Mouse (Mus musculus) MEL (cell line): ENCODE measurements around the gene Mdk. TPM values are rescaled to one million over a fixed set of nuclear protein-coding genes. Genes with fewer than 3 reads are reported as not detected.

Experiments
- DNase-seq: peaks from one replicate; pipeline ENCODE4 v3.0.0; 2011; ENCODE audit warnings: low read depth, low spot score
- H3K27ac ChIP-seq: 2 replicates; pipeline ENCODE4 v1.5.1; 2012; ENCODE audit warnings: low read depth, mild to moderate bottlenecking, control low read depth, low read length, moderate library complexity; ENCODE audit not compliant: control insufficient read depth
- H3K27me3 ChIP-seq, 2 experiments: fragments of 150-350 bp in 1 of 2; sonication (generic) in 1 of 2; 2 replicates each; pipeline ENCODE4 v1.6.1; 2012; ENCODE audit warnings: low read length in 2 of 2, mild to moderate bottlenecking in 2 of 2, improper control_type of control experiment in 1 of 2, moderate library complexity in 1 of 2; ENCODE audit not compliant: insufficient read depth in 2 of 2, control insufficient read depth in 1 of 2
- H3K36me3 ChIP-seq, 2 experiments: 2 replicates each; pipeline ENCODE4 v1.6.1; 2012 to 2014; ENCODE audit warnings: low read length in 2 of 2, improper control_type of control experiment in 1 of 2, inconsistent platforms in 1 of 2, mild to moderate bottlenecking in 1 of 2; ENCODE audit not compliant: insufficient read depth in 2 of 2, control insufficient read depth in 1 of 2
- H3K4me1 ChIP-seq, 2 experiments: fragments of 150-350 bp in 1 of 2; sonication (generic) in 1 of 2; 2 replicates each; pipeline ENCODE4 v1.6.1; 2012; ENCODE audit warnings: low read length in 2 of 2, improper control_type of control experiment in 1 of 2, mild to moderate bottlenecking in 1 of 2; ENCODE audit not compliant: insufficient read depth in 2 of 2, control insufficient read depth in 1 of 2
- H3K4me3 ChIP-seq, 2 experiments: fragments of 150-350 bp in 1 of 2; sonication (generic) in 1 of 2; 2 replicates each; pipeline ENCODE4 v1.5.1; 2012; ENCODE audit warnings: low read depth in 2 of 2, low read length in 2 of 2, mild to moderate bottlenecking in 2 of 2, moderate library complexity in 2 of 2, control low read depth in 1 of 2, improper control_type of control experiment in 1 of 2; ENCODE audit not compliant: control insufficient read depth in 1 of 2, insufficient read depth in 1 of 2
- H3K79me2 ChIP-seq: 2 replicates; pipeline ENCODE4 v1.6.1; 2012; ENCODE audit warnings: mild to moderate bottlenecking, low read length, moderate library complexity; ENCODE audit not compliant: control insufficient read depth, poor library complexity, insufficient read depth
- H3K9ac ChIP-seq: 2 replicates; pipeline ENCODE4 v1.6.1; 2012; ENCODE audit warnings: low read depth, mild to moderate bottlenecking, control low read depth, low read length, moderate library complexity; ENCODE audit not compliant: control insufficient read depth, poor library complexity, severe bottlenecking
- H3K9me3 ChIP-seq: fragments of 150-350 bp; sonication (generic); replicated peaks from 2 replicates; pipeline ENCODE4 v1.6.1; 2012; ENCODE audit warnings: mild to moderate bottlenecking, low read length, improper control_type of control experiment, moderate library complexity; ENCODE audit not compliant: insufficient read depth
- BHLHE40 ChIP-seq: IDR thresholded peaks from 2 replicates; pipeline ENCODE4 v1.6.1; 2012; ENCODE audit warnings: low read depth, mild to moderate bottlenecking, inconsistent platforms, low read length, improper control_type of control experiment, borderline replicate concordance
- CHD2 ChIP-seq: IDR thresholded peaks from 2 replicates; pipeline ENCODE4 v1.6.1; 2011; ENCODE audit warnings: low read length, improper control_type of control experiment
- E2F4 ChIP-seq: IDR thresholded peaks from 2 replicates; pipeline ENCODE4 v1.6.1; 2011; ENCODE audit warnings: low read depth, low read length, improper control_type of control experiment, borderline replicate concordance
- EP300 ChIP-seq, 2 experiments: IDR thresholded peaks; 2 replicates each; pipeline ENCODE4 v1.6.1; 2011; ENCODE audit warnings: improper control_type of control experiment in 2 of 2, low read length in 2 of 2, low read depth in 1 of 2, mild to moderate bottlenecking in 1 of 2
- ETS1 ChIP-seq: IDR thresholded peaks from 2 replicates; pipeline ENCODE4 v1.6.1; 2012; ENCODE audit warnings: low read depth, mild to moderate bottlenecking, inconsistent platforms, low read length, improper control_type of control experiment, moderate library complexity
- GATA1 ChIP-seq: IDR thresholded peaks from 2 replicates; pipeline ENCODE4 v1.6.1; 2011; ENCODE audit warnings: low read depth, low read length, improper control_type of control experiment
- HCFC1 ChIP-seq: IDR thresholded peaks from 2 replicates; pipeline ENCODE4 v1.6.1; 2012; ENCODE audit warnings: low read depth, mild to moderate bottlenecking, inconsistent platforms, low read length, improper control_type of control experiment, moderate library complexity
- MAFK ChIP-seq: IDR thresholded peaks from 2 replicates; pipeline ENCODE4 v1.6.1; 2011; ENCODE audit warnings: low read depth, mild to moderate bottlenecking, low read length, improper control_type of control experiment, borderline replicate concordance
- MAX ChIP-seq: IDR thresholded peaks from 2 replicates; pipeline ENCODE4 v1.6.1; 2011; ENCODE audit warnings: low read length, improper control_type of control experiment
- MAZ ChIP-seq: IDR thresholded peaks from 2 replicates; pipeline ENCODE4 v1.6.1; 2012; ENCODE audit warnings: low read depth, mild to moderate bottlenecking, inconsistent platforms, low read length, improper control_type of control experiment
- MEF2A ChIP-seq: IDR thresholded peaks from 2 replicates; pipeline ENCODE4 v1.6.1; 2014; ENCODE audit warnings: low read depth, mild to moderate bottlenecking, inconsistent platforms, low read length, improper control_type of control experiment; ENCODE audit not compliant: poor library complexity, insufficient replicate concordance, severe bottlenecking; ENCODE audit errors: extremely low read depth
- MXI1 ChIP-seq: IDR thresholded peaks from 2 replicates; pipeline ENCODE4 v1.6.1; 2011; ENCODE audit warnings: mild to moderate bottlenecking, low read depth, low read length, improper control_type of control experiment
- MYC ChIP-seq: IDR thresholded peaks from 2 replicates; pipeline ENCODE4 v1.6.1; 2011; ENCODE audit warnings: low read depth, mild to moderate bottlenecking, low read length, improper control_type of control experiment, moderate library complexity
- NELFE ChIP-seq: IDR thresholded peaks from 2 replicates; pipeline ENCODE4 v1.6.1; 2011; ENCODE audit warnings: low read depth, low read length, improper control_type of control experiment
- NRF1 ChIP-seq: IDR thresholded peaks from 2 replicates; pipeline ENCODE4 v1.6.1; 2014; ENCODE audit warnings: low read depth, mild to moderate bottlenecking, inconsistent platforms, low read length, improper control_type of control experiment, moderate library complexity; ENCODE audit not compliant: poor library complexity, insufficient read depth, severe bottlenecking
- POLR2A ChIP-seq, 2 experiments: IDR thresholded peaks; 2 replicates each; pipeline ENCODE4 v1.6.1; 2011 to 2012; ENCODE audit warnings: low read length in 2 of 2, mild to moderate bottlenecking in 2 of 2, control low read depth in 1 of 2, improper control_type of control experiment in 1 of 2, low read depth in 1 of 2, moderate library complexity in 1 of 2; ENCODE audit not compliant: control insufficient read depth in 1 of 2, insufficient read depth in 1 of 2, poor library complexity in 1 of 2
- POLR2AphosphoS2 ChIP-seq: IDR thresholded peaks from 2 replicates; pipeline ENCODE4 v1.6.1; 2011; ENCODE audit warnings: low read length, improper control_type of control experiment
- POLR2AphosphoS5 ChIP-seq: IDR thresholded peaks from 2 replicates; pipeline ENCODE4 v1.6.1; 2012; ENCODE audit warnings: low read depth, borderline replicate concordance, mild to moderate bottlenecking, inconsistent platforms, low read length, moderate library complexity, mixed read lengths
- RCOR1 ChIP-seq: IDR thresholded peaks from 2 replicates; pipeline ENCODE4 v1.6.1; 2012; ENCODE audit warnings: low read depth, mild to moderate bottlenecking, inconsistent platforms, low read length, improper control_type of control experiment
- SIN3A ChIP-seq: IDR thresholded peaks from 2 replicates; pipeline ENCODE4 v1.6.1; 2012; ENCODE audit warnings: low read length, improper control_type of control experiment, inconsistent platforms
- SMC3 ChIP-seq: IDR thresholded peaks from 2 replicates; pipeline ENCODE4 v1.6.1; 2011; ENCODE audit warnings: low read depth, low read length, improper control_type of control experiment
- TAL1 ChIP-seq: IDR thresholded peaks from 2 replicates; pipeline ENCODE4 v1.6.1; 2012; ENCODE audit warnings: mild to moderate bottlenecking, inconsistent platforms, low read length, moderate library complexity, mixed read lengths
- TCF12 ChIP-seq: IDR thresholded peaks from 2 replicates; pipeline ENCODE4 v1.6.1; 2014; ENCODE audit warnings: low read depth, mild to moderate bottlenecking, inconsistent platforms, low read length, improper control_type of control experiment, moderate library complexity
- USF1 ChIP-seq: IDR thresholded peaks from 2 replicates; pipeline ENCODE4 v1.6.1; 2014; ENCODE audit warnings: low read depth, mild to moderate bottlenecking, inconsistent platforms, low read length, improper control_type of control experiment, moderate library complexity
- ZKSCAN1 ChIP-seq: IDR thresholded peaks from 2 replicates; pipeline ENCODE4 v1.6.1; 2012; ENCODE audit warnings: low read depth, mild to moderate bottlenecking, inconsistent platforms, low read length, improper control_type of control experiment, moderate library complexity
- ZMIZ1 ChIP-seq: IDR thresholded peaks from 2 replicates; pipeline ENCODE4 v1.6.1; 2012; ENCODE audit warnings: low read depth, mild to moderate bottlenecking, inconsistent platforms, low read length, improper control_type of control experiment, moderate library complexity
- ZNF384 ChIP-seq: IDR thresholded peaks from 2 replicates; pipeline ENCODE4 v1.6.1; 2012; ENCODE audit warnings: low read depth, mild to moderate bottlenecking, inconsistent platforms, low read length, improper control_type of control experiment
- polyA plus RNA-seq, 2 experiments: library from polyadenylated mRNA; stranded (reverse) in 1 of 2; unstranded in 1 of 2; fragments of >175 nt in 1 of 2; fragments of >200 nt in 1 of 2; gene quantifications; 2 replicates each; pipeline versions ENCODE4 v1.2.1 to v1.2.4; 2012; ENCODE audit warnings: low replicate concordance in 2 of 2, low read depth in 1 of 2; ENCODE audit not compliant: insufficient read length in 2 of 2, insufficient read depth in 1 of 2, missing spikeins in 1 of 2
- total RNA-seq: library from RNA; depleted of rRNA; stranded (reverse); fragments of 300-350 nt; gene quantifications from 2 replicates; pipeline ENCODE4 v1.2.3, GENCODE M21; 2012

Mdk gene
- total and polyA plus RNA-seq, 3 experiments = 0.19 to 3.4 TPM; not detected in 1

DNA sequence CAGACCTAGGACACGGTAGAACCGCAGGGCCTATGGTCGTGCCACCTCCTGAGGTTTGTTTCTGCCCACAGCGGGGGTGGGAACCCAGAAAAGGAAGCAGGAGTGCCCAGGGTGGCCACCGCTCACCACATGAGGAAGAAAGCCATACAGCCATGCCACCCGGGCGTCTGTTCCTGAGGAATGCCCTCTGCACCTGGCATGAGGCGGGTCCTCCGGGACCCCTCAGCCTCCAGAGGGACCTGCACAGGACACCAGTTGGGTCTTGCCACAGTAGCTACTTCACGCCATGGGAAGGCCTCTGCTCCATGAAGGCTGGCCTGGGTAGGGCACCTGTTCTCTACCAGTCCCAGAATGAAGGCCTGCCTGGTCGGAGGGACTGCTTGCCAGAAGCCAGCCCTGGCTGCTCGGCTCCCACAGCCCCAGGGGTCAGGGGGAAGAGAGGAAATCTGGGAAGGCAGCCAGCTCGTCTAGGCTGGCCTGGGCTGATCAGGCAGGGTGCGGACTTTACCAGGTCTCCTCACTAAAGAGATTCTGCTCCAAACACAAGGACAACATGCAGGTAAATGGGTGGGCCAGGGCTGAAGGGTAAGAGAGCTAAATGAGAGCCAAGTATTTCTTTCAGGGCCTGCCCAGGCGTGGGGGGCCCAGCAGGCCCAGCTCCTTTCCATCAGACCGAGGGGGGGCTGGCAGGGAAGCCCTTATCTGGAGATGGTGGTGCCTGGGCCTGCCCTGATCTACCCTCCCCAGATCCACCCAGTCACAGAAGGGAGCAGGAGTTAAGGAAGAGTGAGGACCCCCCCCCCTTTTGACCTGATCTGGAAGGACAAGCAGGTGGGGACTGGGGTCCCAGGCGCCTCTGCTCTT lies 17.5 kb upstream of the Mdk start:
- H3K27me3 ChIP-seq = no peaks in the 10 kb centered on the region
- H3K79me2 ChIP-seq = peaks cover 46% of the 10 kb centered on the region
- TF ChIP-seq ZMIZ1 (peak; percentile 24; the same call in 1 of the 2 replicates), EP300 (IDR thresholded peaks at IDR 0.05; ENCODE audit: low read depth in 1 of 2, low read length in 2 of 2) (peak; percentile 35 to 82; a peak in 3 of 4 replicates), MAX (no peak), POLR2AphosphoS2 (no peak), ZNF384 (no peak), TAL1 (peak; percentile 71), TCF12 (peak; percentile 85), SIN3A (no peak), HCFC1 (0 out of 2 replicates have a peak, but pooled peaks have one; percentile 7), MAZ (peak; percentile 86), GATA1 (peak; percentile 64), ETS1 (0 out of 2 replicates have a peak, but pooled peaks have one; percentile 20), RCOR1 (peak; percentile 14; the same call in 1 of the 2 replicates), MYC (0 out of 2 replicates have a peak, but pooled peaks have one; percentile 26)
- H3K4me3 ChIP-seq = peak overlapping the region; percentile 61 to 90
- peak overlapping the region; percentile 94 for H3K27ac ChIP-seq
- peak; percentile 57 for DNase-seq
- H3K4me1 ChIP-seq = peaks cover 15 to 41% of the 10 kb centered on the region in 2 experiments; a peak in 3 of 4 replicates
- H3K36me3 ChIP-seq = peaks cover 0 to 26% of the 10 kb centered on the region in 2 experiments; a peak in 2 of 4 replicates
- no peaks in the 10 kb centered on the region for H3K9me3 ChIP-seq
- peak overlapping the region; percentile 71 for H3K9ac ChIP-seq

DNA sequence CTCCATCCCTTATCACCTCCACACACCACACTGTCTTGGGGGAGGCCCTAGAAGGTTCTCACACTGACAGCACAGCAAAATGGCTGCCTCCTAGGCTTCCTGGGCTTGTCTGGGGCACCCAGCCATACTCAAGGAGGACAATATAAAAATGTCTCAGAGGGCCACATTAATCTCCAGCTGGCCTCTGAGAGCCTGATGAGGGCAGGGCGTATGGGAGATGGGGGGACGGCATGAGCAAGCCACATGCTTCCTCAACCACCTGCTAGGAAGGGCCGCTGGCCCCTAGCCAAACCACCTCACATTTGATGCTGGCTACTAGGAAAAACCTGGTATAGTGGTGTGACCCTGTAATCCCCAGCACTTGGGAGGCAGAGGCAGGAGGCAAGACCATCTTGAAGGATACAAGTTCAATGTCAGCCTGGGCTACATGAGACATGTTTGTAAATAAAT lies 16.7 kb upstream of the Mdk start:
- Histone ChIP-seq H3K4me1 (peaks cover 15 to 41% of the 10 kb centered on the region in 2 experiments; a peak in 3 of 4 replicates), H3K9ac (peak overlapping the region; percentile 71), H3K4me3 (peak overlapping the region; percentile 61 to 90), H3K36me3 (peaks cover 2 to 23% of the 10 kb centered on the region in 2 experiments; a peak in 3 of 4 replicates), H3K79me2 (peaks cover 43% of the 10 kb centered on the region), H3K27me3 (no peaks in the 10 kb centered on the region), H3K27ac (peak overlapping the region; percentile 94), H3K9me3 (no peaks in the 10 kb centered on the region)
- DNase-seq = peak; percentile 85
- TF ChIP-seq MXI1 = peak; percentile 91
- TF ChIP-seq HCFC1 = no peak
- TF ChIP-seq NELFE = no peak
- TF ChIP-seq E2F4 = no peak
- TF ChIP-seq TCF12 = peak; percentile 64
- no peak for TF ChIP-seq ZKSCAN1
- peak; percentile 81; the same call in 1 of the 2 replicates for TF ChIP-seq MYC
- no peak for TF ChIP-seq GATA1
- TF ChIP-seq ZMIZ1 = no peak; the same call in 1 of the 2 replicates
- TF ChIP-seq MAZ = peak; percentile 24; the same call in 1 of the 2 replicates
- no peak for TF ChIP-seq POLR2AphosphoS5
- TF ChIP-seq POLR2A (IDR thresholded peaks at IDR 0.05; ENCODE audit: control insufficient read depth in 1 of 2, insufficient read depth in 1 of 2, low read depth in 1 of 2, low read length in 2 of 2, poor library complexity in 1 of 2) = no peak
- TF ChIP-seq USF1 = no peak
- TF ChIP-seq MEF2A = no peak
- TF ChIP-seq SMC3 = no peak
- no peak for TF ChIP-seq CHD2
- TF ChIP-seq ZNF384 = no peak
- no peak for TF ChIP-seq NRF1
- TF ChIP-seq BHLHE40 = peak; percentile 53; the same call in 1 of the 2 replicates
- TF ChIP-seq SIN3A = peak; percentile 82
- peak in 1 of 2 experiments; percentile 55; a peak in 3 of 4 replicates for TF ChIP-seq EP300 (IDR thresholded peaks at IDR 0.05; ENCODE audit: low read depth in 1 of 2, low read length in 2 of 2)
- TF ChIP-seq MAFK = no peak
- peak; percentile 85 for TF ChIP-seq MAX
